Mouse (Mus musculus) fat pad, adult 2 months (tissue): Measurements from ENCODE around the gene Klf14.

Experiments
- DNase-seq: peaks from one replicate; pipeline ENCODE4 v3.0.0-alpha.2; 2011; ENCODE audit warnings: low read depth, low spot score; ENCODE audit errors: extremely low read depth

Klf14 gene

DNA sequence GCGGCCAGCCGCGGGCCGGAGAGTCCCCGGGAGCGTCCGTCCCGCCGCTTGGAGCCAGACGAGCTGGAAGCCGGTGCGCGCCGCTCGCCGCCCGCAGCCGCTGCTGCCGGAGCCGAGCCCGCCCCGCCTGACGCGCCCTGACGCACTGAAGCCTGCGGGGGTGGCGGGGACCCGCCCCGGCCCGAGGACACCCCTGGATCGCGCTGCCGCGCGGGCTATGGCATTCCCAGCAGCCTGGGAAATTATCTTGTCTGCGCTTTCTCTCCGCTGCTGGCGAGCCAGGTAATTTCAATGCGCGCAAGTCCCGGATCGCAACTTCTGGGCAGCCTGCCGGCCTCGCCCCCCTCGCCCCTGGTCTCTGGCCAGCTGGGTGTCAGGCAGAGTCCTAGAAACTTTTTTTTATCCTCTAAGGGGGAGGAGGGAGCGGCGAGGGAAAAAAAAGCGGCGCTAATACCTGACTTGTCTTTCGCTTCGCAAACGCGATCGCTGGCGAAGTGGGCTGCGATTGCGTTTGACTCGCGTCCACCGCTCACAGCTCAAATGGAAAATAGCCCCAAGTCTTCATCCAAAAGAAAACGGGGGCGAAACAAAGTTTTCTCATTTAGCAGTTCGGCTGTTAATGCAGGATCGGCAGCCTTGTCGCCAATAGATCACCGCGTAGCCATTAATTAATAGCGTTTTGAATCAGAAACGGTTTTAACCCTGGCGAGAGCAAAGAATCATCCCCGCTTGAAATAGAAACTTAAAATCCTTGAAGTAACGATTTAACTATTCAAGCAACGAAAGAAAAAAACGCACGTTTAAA, at the start of gene Klf14:
Klf14 (minus strand) TSS at position 343 of the 805 bp plus-strand sequence.
- no peak for DNase-seq

GRCm38 (mm10) chr6:31006111-31006600, 47.3 kb upstream of the Klf14 start:
- DNase-seq: no peak

GRCm38 (mm10) chr6:30986393-30986792, 27.5 kb upstream of the Klf14 start:
- no peak for DNase-seq

DNA sequence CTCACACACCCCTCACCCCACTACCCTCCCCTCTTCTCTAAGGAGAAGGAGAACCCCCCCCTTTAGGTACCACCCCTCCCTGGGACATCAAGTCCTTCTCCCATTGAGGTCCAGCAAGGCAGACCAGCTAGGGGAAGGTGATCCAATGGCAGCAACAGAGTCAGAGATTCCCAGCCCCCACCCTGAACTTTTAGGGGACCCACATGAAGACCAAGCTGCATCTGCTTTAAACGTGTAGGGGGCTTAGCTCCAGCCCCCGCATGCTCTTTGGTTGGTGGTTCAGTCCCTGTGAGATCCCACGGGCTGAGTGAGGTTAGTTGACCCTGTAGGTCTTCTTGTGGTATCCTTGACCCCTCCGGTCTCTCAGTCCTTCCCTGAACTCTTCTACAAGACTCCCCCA, 24.1 kb upstream of the Klf14 start:
- DNase-seq: no peak

DNA sequence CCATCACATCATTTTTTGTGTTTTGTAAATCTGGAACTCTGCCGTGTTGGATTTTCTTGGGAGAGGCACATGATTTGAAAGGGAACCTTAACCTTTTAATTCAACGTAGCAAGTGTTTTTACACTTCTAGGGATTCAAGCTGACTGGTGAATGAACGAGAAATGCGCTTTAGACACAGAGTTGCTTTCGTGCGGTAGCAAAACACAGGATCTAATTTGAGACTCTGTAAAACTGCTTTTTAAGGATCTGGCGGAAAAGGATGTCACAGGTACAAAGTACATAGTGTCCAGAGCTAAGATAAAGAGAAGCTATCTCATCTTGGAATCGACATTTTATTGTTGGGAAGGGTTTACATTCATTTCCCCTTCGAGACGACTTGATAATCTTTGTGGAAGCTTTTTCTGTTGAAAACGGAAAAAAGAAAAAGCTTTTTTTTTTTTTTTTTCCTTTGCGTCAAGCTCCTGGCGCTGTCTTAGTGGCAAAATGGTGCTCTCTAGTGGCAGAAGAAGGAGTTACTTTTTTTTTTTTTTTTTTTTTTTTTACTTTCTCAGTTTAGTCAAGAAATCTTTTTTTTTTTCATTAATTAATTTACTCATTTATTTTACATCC, 23.6 kb upstream of the Klf14 start:
- DNase-seq: no peak

DNA sequence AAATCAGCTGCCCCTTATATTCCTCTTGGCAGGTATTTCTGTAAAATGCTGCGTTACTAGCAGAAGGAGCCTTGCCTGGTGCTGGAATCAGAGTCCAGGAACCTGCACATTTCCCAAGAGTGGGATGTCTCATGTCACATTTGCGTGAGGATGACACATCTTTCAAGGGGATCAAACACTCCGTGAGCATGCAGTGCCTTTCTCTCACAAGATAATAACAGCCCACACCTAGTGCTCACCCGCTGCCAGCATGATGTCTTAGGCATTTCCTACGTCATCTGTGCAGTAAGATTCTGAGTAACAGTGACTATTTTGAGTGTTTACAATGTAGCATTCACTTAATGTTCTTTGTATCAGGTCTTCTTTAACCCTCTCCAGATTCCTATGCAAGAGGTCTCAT, 22.5 kb upstream of the Klf14 start:
- no peak for DNase-seq

- no peak for DNase-seq
These were observed 19.7 kb upstream of the Klf14 start for GRCm38 (mm10) chr6:30978615-30979014.

DNA sequence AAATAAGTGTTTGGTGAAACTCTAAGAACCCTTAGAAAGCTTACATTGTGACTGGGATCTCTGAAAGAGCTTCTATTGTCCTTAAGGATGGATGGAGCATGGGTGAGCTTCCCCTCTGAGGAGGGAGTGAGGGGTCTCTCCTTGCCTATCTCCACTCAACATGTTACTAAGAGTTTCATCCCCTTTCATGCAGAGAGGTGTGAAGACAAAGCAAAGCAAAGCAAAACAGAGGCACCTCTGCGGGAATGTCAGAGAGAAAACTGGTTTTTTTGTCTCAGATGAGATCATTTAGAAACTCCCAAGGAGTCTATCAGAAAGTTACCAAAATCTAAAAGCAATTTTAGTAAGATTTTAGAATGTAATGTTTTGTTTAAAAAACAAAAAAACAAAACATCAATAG, 13.2 kb upstream of the Klf14 start:
- no peak for DNase-seq

GRCm38 (mm10) chr6:30957784-30958735, 818 bp downstream of the Klf14 start:
- DNase-seq: no peak

- no peak for DNase-seq
These were observed 19.6 kb downstream of the Klf14 start for GRCm38 (mm10) chr6:30939264-30939663.

DNA sequence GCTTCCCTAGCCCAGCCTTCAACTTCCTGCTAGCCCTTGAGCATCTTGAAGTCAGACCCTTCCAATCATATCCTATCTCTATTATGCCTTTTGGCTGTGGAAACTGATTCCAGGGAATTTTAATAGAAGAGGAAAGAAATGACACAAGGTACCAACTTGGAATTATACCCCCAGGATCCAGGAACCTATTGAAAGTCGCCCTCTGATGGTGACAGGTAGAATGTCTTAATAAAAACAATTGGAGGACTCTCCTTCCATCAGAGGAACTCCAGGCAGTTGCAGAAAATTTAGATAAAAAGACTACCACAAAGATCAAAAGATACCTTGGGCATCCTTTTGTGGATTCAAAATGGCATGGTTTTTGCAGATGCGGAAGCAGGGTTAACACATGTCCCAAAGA, 36.1 kb downstream of the Klf14 start:
- no peak for DNase-seq

GRCm38 (mm10) chr6:30921826-30922225, 37.1 kb downstream of the Klf14 start:
- DNase-seq: no peak

DNA sequence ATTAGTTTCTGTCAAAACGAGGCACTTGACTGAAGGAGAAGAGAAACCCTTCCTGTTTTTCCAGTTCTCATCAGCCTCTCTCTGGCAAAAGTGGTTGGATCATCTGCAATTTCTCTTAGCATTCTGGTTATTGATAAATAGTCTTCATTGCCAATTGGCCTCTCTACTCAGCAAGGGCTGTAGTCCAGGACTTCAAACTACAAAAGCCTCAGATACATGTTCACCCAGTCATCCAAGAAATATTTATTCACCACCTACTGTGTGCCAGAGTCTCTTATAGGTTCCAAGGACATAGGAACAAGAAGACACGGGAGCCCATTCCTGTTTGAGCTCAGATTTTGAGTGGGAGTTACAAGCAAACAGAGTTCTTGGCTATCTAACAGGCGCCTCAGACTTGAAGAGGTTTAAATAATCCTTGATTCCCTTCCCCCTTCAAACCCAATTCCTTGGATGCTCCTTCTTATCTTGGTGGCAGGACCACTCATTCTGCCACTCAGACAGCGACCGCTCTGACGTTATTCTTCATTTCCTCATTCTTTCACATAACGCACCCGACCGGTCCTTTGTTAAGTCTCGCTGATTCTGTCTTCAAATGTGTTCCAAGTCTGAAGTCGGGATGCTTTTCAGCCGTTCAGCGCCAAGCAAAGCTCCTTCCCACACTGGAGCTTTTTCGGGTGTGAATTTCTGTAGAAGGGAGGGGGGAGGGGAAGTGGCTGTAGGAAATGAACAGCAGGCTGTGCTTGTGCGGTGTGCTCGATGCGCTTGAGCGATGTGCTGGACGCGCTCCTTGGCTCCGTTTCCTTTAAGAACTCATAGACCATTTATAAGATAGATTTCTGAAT, 37.8 kb downstream of the Klf14 start:
- DNase-seq: no peak

- DNase-seq: no peak
These were observed 43.4 kb downstream of the Klf14 start, which contains the start of gene Tsga13 for GRCm38 (mm10) chr6:30915473-30915872. TSS of gene Tsga13 (minus strand) at chr6:30915573.

DNA sequence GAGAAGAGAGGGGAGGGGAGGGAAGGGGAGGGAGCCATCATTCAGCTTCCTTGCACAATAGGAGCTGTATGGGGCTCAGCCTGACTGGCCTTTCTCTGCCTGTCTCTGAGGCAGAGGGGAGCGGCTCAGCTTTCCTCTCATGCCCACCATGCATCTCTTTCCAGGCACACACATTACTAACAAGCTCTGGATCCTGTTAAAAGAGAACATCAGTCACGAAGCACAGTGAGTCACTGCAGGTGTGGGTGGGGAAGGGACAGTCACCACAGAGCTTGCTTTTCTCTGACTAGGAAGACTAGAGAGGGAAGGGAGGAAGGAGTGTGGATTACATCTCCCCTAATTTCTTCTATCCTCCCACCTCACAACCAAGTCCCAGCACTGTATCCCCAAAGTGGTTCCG, 50.9 kb downstream of the Klf14 start:
- no peak for DNase-seq
